8 mouse cellular contexts compared by ENCODE assay signal in the genomic region with DNA sequence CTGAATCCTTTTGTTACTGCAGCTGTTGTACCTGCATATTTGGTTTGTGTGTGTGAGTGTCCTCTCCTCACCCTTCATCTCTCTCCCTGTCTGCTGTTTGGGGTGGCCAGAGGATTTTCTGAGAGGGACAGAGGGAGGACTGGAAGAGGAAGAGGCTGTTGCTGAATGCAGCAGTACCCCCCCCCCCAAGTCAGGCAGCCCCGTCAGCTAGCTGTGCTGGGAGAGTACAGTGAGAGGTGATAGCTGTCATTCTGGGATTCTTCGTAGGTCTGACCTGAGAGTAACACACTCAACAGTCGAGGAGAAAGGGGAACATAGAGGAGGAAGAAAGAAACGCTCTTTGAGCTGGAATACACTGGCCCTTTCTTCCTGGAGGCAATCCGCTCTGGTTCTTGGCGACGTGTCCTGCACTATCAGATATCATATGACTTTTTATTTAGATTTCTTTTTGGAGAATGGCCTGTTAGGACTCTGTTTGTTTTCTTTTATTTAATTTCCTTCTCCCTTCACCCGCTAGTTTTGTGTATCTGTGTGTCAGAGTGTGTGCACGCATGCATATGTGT.
DNase-seq lines count a peak whose midpoint lies in the region; ATAC-seq and TF ChIP-seq lines count a peak whose summit lies in the region.

No protein-coding gene starts in this region.

- peak overlapping the region; percentile 55 for H3K4me2 ChIP-seq in forebrain, embryonic 15.5 days (replicated peaks)

- H3K36me3 ChIP-seq in MEL (ENCODE audit: control insufficient read depth in 1 of 2, insufficient read depth in 2 of 2, low read length in 2 of 2) = peaks cover 0 to 7% of the 10 kb centered on the region in 2 experiments; a peak in 1 of 4 replicates
- H3K36me3 ChIP-seq in forebrain, embryonic 15.5 days = no peaks in the 10 kb centered on the region

- DNase-seq in embryo, embryonic 10.5 days (ENCODE audit: low spot score) = peak; percentile 34
- DNase-seq in embryo, embryonic 10 days (ENCODE audit: low spot score) = no peak
- peak; percentile 16 for DNase-seq in MEL (ENCODE audit: low read depth, low spot score)
- DNase-seq in lung, postnatal 10 days = peak; percentile 24
- DNase-seq in left cerebral cortex, adult 9 months (ENCODE audit: low spot score in 2 of 2) = no peak
- DNase-seq in right cerebral cortex, adult 2 months (ENCODE audit: low spot score in 2 of 2) = no peak
- DNase-seq in spleen, postnatal 14 days (ENCODE audit: low spot score in 2 of 2) = no peak

- peaks cover 0 to 7% of the 10 kb centered on the region in 2 experiments; a peak in 2 of 4 replicates for H3K4me1 ChIP-seq in MEL (ENCODE audit: control insufficient read depth in 1 of 2, insufficient read depth in 2 of 2, low read length in 2 of 2)
- H3K4me1 ChIP-seq in forebrain, embryonic 15.5 days = peaks cover 56% of the 10 kb centered on the region

- no peaks in the 10 kb centered on the region for H3K79me2 ChIP-seq in MEL (ENCODE audit: control insufficient read depth, insufficient read depth, low read length, poor library complexity)

- H3K9ac ChIP-seq in MEL (ENCODE audit: control insufficient read depth, low read depth, low read length, poor library complexity, severe bottlenecking) = no peak overlapping the region
- H3K9ac ChIP-seq in forebrain, embryonic 15.5 days (replicated peaks) = peak overlapping the region; percentile 66

- H3K27ac ChIP-seq in MEL (ENCODE audit: control insufficient read depth, low read depth, low read length) = no peak overlapping the region
- H3K27ac ChIP-seq in forebrain, embryonic 15.5 days (replicated peaks) = peak overlapping the region; percentile 91

- TF ChIP-seq CTCF in MEL (IDR thresholded peaks at IDR 0.05 in 2 of 3, conservative IDR thresholded peaks at IDR 0.05 in 1 of 3; ENCODE audit: control insufficient read depth in 1 of 3, insufficient read depth in 1 of 3, low read depth in 2 of 3, low read length in 3 of 3, poor library complexity in 1 of 3, severe bottlenecking in 1 of 3) = no peak

- peaks cover 5 to 14% of the 10 kb centered on the region in 2 experiments for H3K27me3 ChIP-seq in MEL (ENCODE audit: control insufficient read depth in 1 of 2, insufficient read depth in 2 of 2, low read length in 2 of 2)
- no peaks in the 10 kb centered on the region for H3K27me3 ChIP-seq in forebrain, embryonic 15.5 days

- TF ChIP-seq RAD21 in MEL (IDR thresholded peaks at IDR 0.05; ENCODE audit: low read depth, low read length) = no peak

- TF ChIP-seq EP300 in MEL (IDR thresholded peaks at IDR 0.05; ENCODE audit: low read depth in 1 of 2, low read length in 2 of 2) = no peak

- WGBS in forebrain, embryonic 15.5 days = 3% methylated on average over 9 of the region's 9 CpGs

- peak; percentile 23 for ATAC-seq in forebrain, embryonic 15.5 days (replicated peaks)

- TF ChIP-seq POLR2A in MEL (IDR thresholded peaks at IDR 0.05; ENCODE audit: control insufficient read depth in 1 of 2, insufficient read depth in 1 of 2, low read depth in 1 of 2, low read length in 2 of 2, poor library complexity in 1 of 2) = no peak

- no peak overlapping the region for H3K4me3 ChIP-seq in MEL (ENCODE audit: control insufficient read depth in 1 of 2, insufficient read depth in 1 of 2, low read depth in 2 of 2, low read length in 2 of 2)
- H3K4me3 ChIP-seq in forebrain, embryonic 15.5 days = peak overlapping the region; percentile 50

- H3K9me3 ChIP-seq in MEL (replicated peaks; ENCODE audit: insufficient read depth, low read length) = no peaks in the 10 kb centered on the region
- no peaks in the 10 kb centered on the region for H3K9me3 ChIP-seq in forebrain, embryonic 15.5 days

TF ChIP-seq in MEL, 35 proteins besides CTCF, POLR2A, EP300 and RAD21:
- TF ChIP-seq GABPA (IDR thresholded peaks at IDR 0.05; ENCODE audit: low read depth, low read length) = no peak
- TF ChIP-seq MAZ (IDR thresholded peaks at IDR 0.05; ENCODE audit: low read depth, low read length) = no peak
- TF ChIP-seq NELFE (IDR thresholded peaks at IDR 0.05; ENCODE audit: low read depth, low read length) = no peak
- TF ChIP-seq TCF12 (IDR thresholded peaks at IDR 0.05; ENCODE audit: low read depth, low read length) = no peak
- TF ChIP-seq USF1 (IDR thresholded peaks at IDR 0.05; ENCODE audit: low read depth, low read length) = no peak
- no peak for TF ChIP-seq JUND (IDR thresholded peaks at IDR 0.05; ENCODE audit: low read depth, low read length)
- TF ChIP-seq ZMIZ1 (IDR thresholded peaks at IDR 0.05; ENCODE audit: low read depth, low read length) = no peak
- TF ChIP-seq MYC (IDR thresholded peaks at IDR 0.05; ENCODE audit: low read depth, low read length) = no peak

Comparison
In these comparisons a context has a peak if more than half of its experiments do, and no peak if none do; other contexts are left out.
1. DNase-seq: peak in embryo, embryonic 10.5 days (single experiment), MEL (single experiment) and lung, postnatal 10 days (single experiment); none in embryo, embryonic 10 days (single experiment), left cerebral cortex, adult 9 months (0 of 2), right cerebral cortex, adult 2 months (0 of 2) and spleen, postnatal 14 days (0 of 2).